Mouse (Mus musculus) hindbrain, postnatal 0 days (tissue): ENCODE results near the gene Slc2a13. TPM values are rescaled to one million over a fixed set of nuclear protein-coding genes. Genes with fewer than 3 reads are reported as not detected.

Source experiments
- ATAC-seq: fragments of 200-750 bp; cut with Nextera tagmentation; 2 replicates; pipeline ENCODE4 v1.8.0; 2017; ENCODE audit warnings: mild to moderate bottlenecking, moderate TSS enrichment, moderate library complexity
- DNase-seq: peaks from one replicate; pipeline ENCODE4 v3.0.0-alpha.2; 2015; ENCODE audit warnings: low spot score
- H3K27ac ChIP-seq: fragments of 300-500 bp; sonication (generic); 2 replicates; pipeline ENCODE4 v1.5.1; 2014; ENCODE audit warnings: mild to moderate bottlenecking
- H3K27me3 ChIP-seq: fragments of 300-500 bp; sonication (generic); 2 replicates; pipeline ENCODE4 v1.6.1; 2014; ENCODE audit warnings: low read length, mixed read lengths; ENCODE audit not compliant: insufficient read depth
- H3K36me3 ChIP-seq: fragments of 300-500 bp; sonication (generic); 2 replicates; pipeline ENCODE4 v1.6.1; 2014; ENCODE audit warnings: low read length, mixed read lengths; ENCODE audit not compliant: insufficient read depth
- H3K4me1 ChIP-seq: fragments of 300-500 bp; sonication (generic); 2 replicates; pipeline ENCODE4 v1.6.1; 2014; ENCODE audit warnings: antibody characterized with exemption, low read length, mixed read lengths; ENCODE audit not compliant: insufficient read depth
- H3K4me2 ChIP-seq: fragments of 300-500 bp; sonication (generic); 2 replicates; pipeline ENCODE4 v1.6.1; 2014; ENCODE audit warnings: low read depth, mild to moderate bottlenecking, low read length, moderate library complexity, mixed read lengths
- H3K4me3 ChIP-seq: fragments of 300-500 bp; sonication (generic); 2 replicates; pipeline ENCODE4 v1.5.1; 2014; ENCODE audit warnings: low read length
- H3K9ac ChIP-seq: fragments of 300-500 bp; sonication (generic); replicated peaks from 2 replicates; pipeline ENCODE4 v1.6.1; 2014; ENCODE audit warnings: mild to moderate bottlenecking, low read length, moderate library complexity, mixed read lengths
- H3K9me3 ChIP-seq: fragments of 300-500 bp; sonication (generic); 2 replicates; pipeline ENCODE4 v1.6.1; 2016; ENCODE audit warnings: low read length, mixed read lengths
- CTCF ChIP-seq: IDR thresholded peaks from 2 replicates; pipeline ENCODE4 v1.5.1; 2016; ENCODE audit warnings: antibody characterized with exemption, control low read depth, low read depth
- WGBS: fragments of 180-500 bp; shearing (Covaris S2); extraction: QIAGEN DNeasy Blood & Tissue Kit; methylation state at CpG from one replicate; pipeline ENCODE4 v1.1.7; 2014; 5-methylcytosine and 5-hydroxymethylcytosine counted together
- polyA plus RNA-seq: library from polyadenylated mRNA; unstranded; fragments of >200 nt; fragmentation: Nextera tagmentation; extraction: Ambion mirVana; gene quantifications from 2 replicates; pipeline ENCODE4 v1.2.1, GENCODE M21; 2015
- total RNA-seq: library from RNA; depleted of rRNA; stranded (reverse); fragments of >200 nt; gene quantifications from 2 replicates; pipeline ENCODE4 v1.2.3, GENCODE M21; 2014

Gene Slc2a13
- total and polyA plus RNA-seq, 2 experiments from 2014 or later = 4.3 to 27.9 TPM

DNA sequence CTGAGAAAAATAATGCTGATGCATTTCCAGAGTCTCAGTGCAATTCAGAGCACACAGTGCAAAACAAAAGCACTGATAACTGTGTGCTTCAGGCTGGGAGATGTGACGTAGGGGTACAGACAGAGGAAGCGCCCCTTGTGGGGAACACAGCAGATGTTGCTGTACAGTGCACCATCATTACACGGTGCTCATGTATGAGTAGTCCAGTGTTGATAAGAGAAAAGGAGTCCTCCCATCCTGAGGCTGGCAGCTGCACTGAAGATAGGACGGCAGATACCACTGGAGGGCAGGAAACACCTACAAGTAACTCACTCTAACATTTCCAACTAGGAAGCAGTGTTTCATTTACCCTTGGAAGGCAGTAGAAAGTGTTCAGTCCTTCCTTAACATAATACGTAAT lies 312.5 kb downstream of the Slc2a13 start:
- ATAC-seq (peak; percentile 38; the same call in 1 of the 2 replicates), DNase-seq (peak; percentile 34)
- Histone ChIP-seq H3K9ac (no peak overlapping the region), H3K27me3 (no peaks in the 10 kb centered on the region), H3K36me3 (no peaks in the 10 kb centered on the region), H3K4me3 (no peak overlapping the region), H3K9me3 (no peaks in the 10 kb centered on the region), H3K4me1 (no peaks in the 10 kb centered on the region), H3K4me2 (no peak overlapping the region), H3K27ac (no peak overlapping the region)
- peak; percentile 53 for TF ChIP-seq CTCF
- WGBS = 65% methylated on average over 5 of the region's 5 CpGs

DNA sequence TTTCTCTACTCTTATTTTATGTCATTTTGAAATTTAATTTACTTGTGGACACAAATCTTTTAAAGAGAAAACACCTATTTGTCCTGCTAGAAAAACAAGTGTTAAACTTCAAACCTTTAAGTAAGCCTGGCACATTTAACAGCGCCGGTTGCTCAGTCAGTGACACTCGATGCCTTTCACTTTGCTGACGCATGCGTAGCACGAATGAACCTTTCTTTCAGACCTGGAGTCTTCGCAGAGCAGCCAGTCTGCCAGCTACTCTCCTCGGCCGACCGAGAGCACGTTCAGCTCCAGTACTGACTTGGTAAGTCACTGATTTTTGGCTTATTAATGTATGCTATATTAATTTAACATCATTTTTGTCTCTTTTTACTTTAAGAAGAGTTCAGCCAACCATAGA lies 315.9 kb downstream of the Slc2a13 start:
- peak; percentile 31 for DNase-seq
- TF ChIP-seq CTCF = no peak
- H3K27me3 ChIP-seq = no peaks in the 10 kb centered on the region
- no peaks in the 10 kb centered on the region for H3K4me1 ChIP-seq
- 64% methylated on average over 11 of the region's 11 CpGs for WGBS
- ATAC-seq = no peak
- H3K36me3 ChIP-seq = no peaks in the 10 kb centered on the region
- H3K9ac ChIP-seq = no peak overlapping the region
- no peak overlapping the region for H3K27ac ChIP-seq
- no peak overlapping the region for H3K4me2 ChIP-seq
- H3K9me3 ChIP-seq = no peaks in the 10 kb centered on the region
- H3K4me3 ChIP-seq = no peak overlapping the region

DNA sequence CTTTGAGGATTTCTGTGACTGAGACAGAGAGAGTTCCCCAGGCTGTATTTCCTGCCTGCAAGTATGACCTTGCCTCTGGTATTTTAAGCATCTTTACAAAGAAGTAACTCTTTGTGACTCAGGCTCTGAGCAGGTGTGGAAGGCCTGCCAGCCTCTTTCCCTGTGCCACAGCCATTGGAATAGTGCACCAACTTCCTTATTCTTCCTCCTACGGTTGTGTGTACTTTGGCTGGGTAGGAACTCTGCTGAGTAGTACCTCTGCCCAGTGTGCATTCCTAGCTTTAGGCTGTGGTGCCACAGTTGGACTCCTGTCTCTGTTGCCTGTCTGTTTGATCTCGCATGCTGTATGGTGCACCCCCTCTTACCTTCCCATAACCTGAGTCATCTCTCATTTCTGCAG lies 317.8 kb downstream of the Slc2a13 start:
- no peaks in the 10 kb centered on the region for H3K4me1 ChIP-seq
- H3K4me3 ChIP-seq = no peak overlapping the region
- ATAC-seq (no peak), DNase-seq (no peak)
- WGBS = 88% methylated on average over 2 of the region's 2 CpGs
- H3K9ac ChIP-seq = no peak overlapping the region
- H3K36me3 ChIP-seq = no peaks in the 10 kb centered on the region
- H3K27ac ChIP-seq = no peak overlapping the region
- H3K4me2 ChIP-seq = no peak overlapping the region
- no peaks in the 10 kb centered on the region for H3K27me3 ChIP-seq
- H3K9me3 ChIP-seq = no peaks in the 10 kb centered on the region
- TF ChIP-seq CTCF = no peak

DNA sequence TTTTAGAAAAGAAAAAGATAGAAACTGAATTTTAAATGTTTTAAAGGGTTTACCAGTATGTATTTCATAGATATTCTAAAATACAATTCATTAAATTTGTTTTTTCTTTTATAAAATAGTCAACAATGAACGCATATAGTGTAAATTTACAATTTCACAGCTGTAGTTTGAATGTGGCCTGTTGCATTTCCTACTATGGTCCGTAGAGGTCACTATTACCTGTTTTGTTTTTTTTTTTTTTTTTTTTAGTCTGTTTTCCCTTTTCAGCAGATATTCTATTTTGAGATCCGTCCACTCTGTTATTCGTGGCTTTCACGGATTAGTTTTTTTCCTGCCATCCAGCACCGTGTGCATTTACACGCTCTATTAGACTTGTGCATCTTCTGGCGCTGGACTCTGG lies 320.1 kb downstream of the Slc2a13 start:
- Histone ChIP-seq H3K4me1 (no peaks in the 10 kb centered on the region), H3K9ac (no peak overlapping the region), H3K4me3 (no peak overlapping the region), H3K36me3 (no peaks in the 10 kb centered on the region), H3K9me3 (no peaks in the 10 kb centered on the region), H3K27me3 (no peaks in the 10 kb centered on the region), H3K27ac (no peak overlapping the region), H3K4me2 (no peak overlapping the region)
- ATAC-seq (no peak), DNase-seq (peak; percentile 57)
- WGBS = 49% methylated on average over 8 of the region's 8 CpGs
- TF ChIP-seq CTCF = peak; percentile 59

DNA sequence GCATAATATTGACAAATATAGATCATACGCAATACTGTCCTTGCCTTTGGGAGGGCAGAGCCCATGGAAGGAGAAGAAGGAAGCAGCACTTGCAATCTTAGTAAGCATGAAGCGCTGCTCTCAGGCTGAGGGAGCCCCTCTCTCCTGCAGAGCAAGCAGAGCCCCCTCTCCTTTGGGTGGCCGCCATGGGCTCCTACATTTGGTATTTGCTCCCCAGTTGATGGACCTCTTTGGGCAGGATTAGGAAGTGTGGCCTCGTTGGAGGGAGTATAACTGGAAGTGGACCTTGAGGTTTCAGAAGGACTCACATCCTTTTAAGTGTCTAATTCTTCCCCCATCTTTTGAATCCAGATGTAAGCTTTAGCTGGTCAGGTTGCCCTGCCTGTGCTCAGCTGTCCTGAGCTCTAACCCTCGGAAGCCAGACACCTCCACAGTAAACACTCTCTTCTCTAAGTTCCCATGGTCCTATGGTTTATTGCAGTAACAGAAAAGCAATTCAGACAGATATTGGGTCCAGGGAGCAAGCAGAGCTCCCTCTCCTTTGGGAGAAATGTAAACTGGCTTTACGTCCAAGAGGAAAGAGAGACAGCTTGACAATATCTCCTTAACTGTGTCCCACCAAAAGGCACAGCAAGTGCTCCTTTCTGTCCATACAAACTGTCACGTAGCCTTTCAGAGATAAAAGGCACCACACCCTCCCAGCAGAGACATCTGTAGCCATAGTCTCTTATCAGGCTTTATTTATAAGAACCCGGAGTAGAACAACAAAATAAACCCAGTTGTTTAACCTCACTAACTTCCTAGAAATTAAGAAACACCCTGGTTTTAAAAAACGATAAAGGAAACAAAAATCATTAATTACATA lies 321.3 kb downstream of the Slc2a13 start:
- Histone ChIP-seq H3K27me3 (no peaks in the 10 kb centered on the region), H3K4me3 (no peak overlapping the region), H3K9ac (no peak overlapping the region), H3K9me3 (no peaks in the 10 kb centered on the region), H3K4me2 (no peak overlapping the region), H3K27ac (no peak overlapping the region), H3K4me1 (no peaks in the 10 kb centered on the region), H3K36me3 (no peaks in the 10 kb centered on the region)
- no peak for TF ChIP-seq CTCF
- ATAC-seq (no peak), DNase-seq (no peak)
- WGBS = 78% methylated on average over 9 of the region's 9 CpGs

DNA sequence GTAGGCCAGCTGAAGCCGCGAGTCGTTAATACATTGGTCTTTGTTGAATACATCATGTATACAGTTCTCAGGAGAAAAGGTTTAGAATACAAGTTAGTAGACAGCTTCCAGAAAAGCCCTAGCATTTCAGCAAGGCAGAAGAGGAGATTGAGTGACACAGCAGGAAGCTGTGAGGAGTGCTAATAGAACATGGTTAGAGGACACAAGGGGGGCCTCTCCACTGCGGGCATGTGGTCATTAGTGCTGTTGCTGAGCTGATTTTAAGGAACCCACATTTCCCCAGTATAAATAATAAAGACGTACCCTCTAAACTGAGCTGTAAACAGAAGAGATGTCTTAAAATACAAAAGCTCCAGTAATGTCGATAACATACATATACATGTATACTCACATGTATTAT lies 322.2 kb downstream of the Slc2a13 start:
- H3K9ac ChIP-seq = no peak overlapping the region
- no peak for TF ChIP-seq CTCF
- 57% methylated on average over 6 of the region's 6 CpGs for WGBS
- no peaks in the 10 kb centered on the region for H3K36me3 ChIP-seq
- H3K27ac ChIP-seq = no peak overlapping the region
- H3K27me3 ChIP-seq = no peaks in the 10 kb centered on the region
- no peaks in the 10 kb centered on the region for H3K4me1 ChIP-seq
- ATAC-seq (no peak), DNase-seq (no peak)
- no peak overlapping the region for H3K4me2 ChIP-seq
- no peaks in the 10 kb centered on the region for H3K9me3 ChIP-seq
- H3K4me3 ChIP-seq = no peak overlapping the region

DNA sequence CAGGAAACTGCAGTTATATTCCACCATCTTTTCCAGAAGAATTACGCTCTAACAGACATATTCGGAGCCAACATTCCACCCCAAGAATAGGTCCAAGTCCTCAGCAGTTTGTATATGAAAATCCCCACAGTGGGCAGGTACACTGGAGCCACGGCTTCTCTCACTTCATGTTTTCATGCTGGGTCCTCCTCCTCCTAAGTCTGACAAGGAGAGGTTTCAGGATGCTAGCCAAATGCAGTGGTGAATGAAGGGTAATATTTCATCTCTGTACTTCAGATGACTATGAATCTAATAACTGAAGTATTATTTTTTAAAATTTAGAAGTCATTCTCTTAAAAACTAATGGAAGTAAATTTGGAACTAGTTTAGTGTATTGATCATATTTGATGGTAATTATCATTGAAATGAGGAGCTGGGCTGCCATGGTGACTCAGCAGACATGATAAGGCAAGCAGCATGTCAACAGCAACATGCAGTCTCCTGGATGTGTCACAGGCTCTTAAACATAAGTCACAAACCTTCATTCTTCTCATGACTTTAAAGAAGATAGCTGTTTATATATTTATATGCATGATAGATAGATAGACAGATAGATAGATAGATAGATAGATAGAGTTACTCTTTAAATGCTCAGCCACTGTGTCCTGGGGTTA lies 332.3 kb downstream of the Slc2a13 start:
- H3K27ac ChIP-seq = no peak overlapping the region
- no peak overlapping the region for H3K9ac ChIP-seq
- no peak for TF ChIP-seq CTCF
- H3K4me3 ChIP-seq = no peak overlapping the region
- H3K9me3 ChIP-seq = no peaks in the 10 kb centered on the region
- H3K36me3 ChIP-seq = no peaks in the 10 kb centered on the region
- H3K27me3 ChIP-seq = no peaks in the 10 kb centered on the region
- WGBS = 81% methylated on average over 3 of the region's 3 CpGs
- no peaks in the 10 kb centered on the region for H3K4me1 ChIP-seq
- no peak for ATAC-seq
- DNase-seq = no peak
- no peak overlapping the region for H3K4me2 ChIP-seq
